Mouse (Mus musculus): Measurements from ENCODE around the gene Asb18.
A peak's percentile ranks its signal among the peaks of the same experiment; 100 is the strongest.

Asb18 gene

GRCm38 (mm10) chr1:89969714-89970110 lies 44.8 kb downstream of the Asb18 start:
- no peak for DNase-seq

- DNase-seq: peak; percentile 19
These were observed 45.3 kb downstream of the Asb18 start for GRCm38 (mm10) chr1:89969072-89969713.

GRCm38 (mm10) chr1:89968111-89968851 lies 46.2 kb downstream of the Asb18 start:
- peak; percentile 70 for DNase-seq

GRCm38 (mm10) chr1:89967585-89967984 lies 46.9 kb downstream of the Asb18 start:
- peak; percentile 25 for DNase-seq

GRCm38 (mm10) chr1:89964426-89964825 lies 50.0 kb downstream of the Asb18 start:
- DNase-seq: no peak

- no peak for DNase-seq
These were observed 51.2 kb downstream of the Asb18 start for GRCm38 (mm10) chr1:89963296-89963695.

- no peak for DNase-seq
These were observed 52.4 kb downstream of the Asb18 start for GRCm38 (mm10) chr1:89962092-89962491.

GRCm38 (mm10) chr1:89959393-89959792 lies 55.1 kb downstream of the Asb18 start:
- no peak for DNase-seq

GRCm38 (mm10) chr1:89943202-89943601 lies 71.3 kb downstream of the Asb18 start:
- peak; percentile 80 for DNase-seq

GRCm38 (mm10) chr1:89942395-89942976 lies 72.0 kb downstream of the Asb18 start:
- DNase-seq: no peak

GRCm38 (mm10) chr1:89941701-89942381 lies 72.6 kb downstream of the Asb18 start:
- DNase-seq: peak; percentile 50

- DNase-seq: no peak
These were observed 73.4 kb downstream of the Asb18 start for GRCm38 (mm10) chr1:89940961-89941524.

GRCm38 (mm10) chr1:89939981-89940726 lies 74.3 kb downstream of the Asb18 start:
- DNase-seq: peak; percentile 70

- no peak for DNase-seq
These were observed 74.9 kb downstream of the Asb18 start for GRCm38 (mm10) chr1:89939596-89939960.

GRCm38 (mm10) chr1:89938884-89939595 lies 75.4 kb downstream of the Asb18 start:
- DNase-seq: no peak

GRCm38 (mm10) chr1:89935493-89936348 lies 78.7 kb downstream of the Asb18 start:
- DNase-seq: no peak

GRCm38 (mm10) chr1:89934316-89935260 lies 79.9 kb downstream of the Asb18 start:
- DNase-seq: no peak

GRCm38 (mm10) chr1:89933786-89934185 lies 80.7 kb downstream of the Asb18 start:
- DNase-seq: no peak

- DNase-seq: no peak
These were observed 81.4 kb downstream of the Asb18 start for GRCm38 (mm10) chr1:89933028-89933427.

- DNase-seq: no peak
These were observed 81.8 kb downstream of the Asb18 start for GRCm38 (mm10) chr1:89932616-89933015.

Measured in right cerebral cortex, postnatal 4 days (tissue).